Mouse (Mus musculus): ENCODE measurements at regions not wholly inside any gene's neighbourhood (a gene's known extent, or its start where the extent isn't known, plus 50 kb on each side); places are given as distances from the start of the nearest gene placed in this dataset.
A peak's percentile ranks its signal among the peaks of the same experiment; 100 is the strongest.

DNA sequence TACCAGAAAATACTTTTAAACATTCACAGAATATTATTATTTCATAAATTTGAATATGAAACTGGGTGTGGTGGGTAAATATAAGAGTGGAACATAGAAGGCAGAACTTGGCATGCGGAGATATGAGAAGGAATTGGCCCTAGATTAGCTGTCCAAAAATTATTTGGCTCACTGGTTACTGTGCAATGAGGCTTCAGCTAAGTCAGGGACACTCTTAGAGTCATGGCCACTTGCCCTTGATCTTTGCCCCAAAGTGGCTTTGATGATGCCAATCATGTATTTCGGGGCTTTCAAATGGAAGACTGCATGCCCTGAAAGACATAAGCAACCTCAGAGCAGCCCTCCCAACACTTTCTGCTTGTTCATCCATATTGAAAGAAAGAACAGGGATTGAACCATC lies 76.9 kb downstream of the Pxdc1 start:
- no peak overlapping the region for H3K9ac ChIP-seq (ENCODE audit: low read depth, low read length, severe bottlenecking)
- TF ChIP-seq POLR2A (IDR thresholded peaks at IDR 0.05; ENCODE audit: borderline replicate concordance, extremely low read depth, insufficient read depth, insufficient read length) = no peak
- no peaks in the 10 kb centered on the region for H3K9me3 ChIP-seq (ENCODE audit: control insufficient read depth, low read length)
- H3K27me3 ChIP-seq (ENCODE audit: control insufficient read depth, insufficient read depth, low read length) = no peaks in the 10 kb centered on the region
- H3K4me1 ChIP-seq (ENCODE audit: control insufficient read depth, insufficient read depth, low read length) = no peaks in the 10 kb centered on the region
- DNase-seq (ENCODE audit: low spot score) (no peak), ATAC-seq (ENCODE audit: low FRiP score, low read depth) (no peak)
- H3K27ac ChIP-seq (replicated peaks; ENCODE audit: low read depth, low read length) = no peak overlapping the region
- H3K36me3 ChIP-seq (ENCODE audit: control insufficient read depth, insufficient read depth, low read length) = no peaks in the 10 kb centered on the region
- WGBS = 85% methylated on average over 2 of the region's 2 CpGs
- no peak overlapping the region for H3K4me3 ChIP-seq (replicated peaks; ENCODE audit: low read length)
- no peak overlapping the region for H3K4me2 ChIP-seq (replicated peaks; ENCODE audit: low read depth, low read length, severe bottlenecking)

DNA sequence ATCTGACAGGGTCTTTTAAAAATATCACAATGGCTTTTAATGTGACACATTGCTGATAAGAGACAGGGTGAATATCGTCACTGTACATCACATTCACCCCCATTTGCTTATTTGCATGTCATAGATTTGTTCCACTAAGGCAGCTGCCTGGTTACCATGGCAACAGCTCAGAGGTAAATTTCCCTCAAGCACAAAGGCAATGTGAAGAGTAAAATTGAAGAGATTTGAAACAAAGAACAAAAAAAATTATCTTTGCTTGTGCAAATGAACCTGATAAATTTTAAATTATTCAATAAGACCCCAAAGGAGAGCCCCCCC lies 77.3 kb downstream of the Pxdc1 start:
- TF ChIP-seq POLR2A (IDR thresholded peaks at IDR 0.05; ENCODE audit: borderline replicate concordance, extremely low read depth, insufficient read depth, insufficient read length) = no peak
- no peaks in the 10 kb centered on the region for H3K36me3 ChIP-seq (ENCODE audit: control insufficient read depth, insufficient read depth, low read length)
- no peak overlapping the region for H3K27ac ChIP-seq (replicated peaks; ENCODE audit: low read depth, low read length)
- peak; percentile 21 for DNase-seq (ENCODE audit: low spot score)
- no peaks in the 10 kb centered on the region for H3K4me1 ChIP-seq (ENCODE audit: control insufficient read depth, insufficient read depth, low read length)
- no peak overlapping the region for H3K4me2 ChIP-seq (replicated peaks; ENCODE audit: low read depth, low read length, severe bottlenecking)
- H3K27me3 ChIP-seq (ENCODE audit: control insufficient read depth, insufficient read depth, low read length) = no peaks in the 10 kb centered on the region
- no peak overlapping the region for H3K4me3 ChIP-seq (replicated peaks; ENCODE audit: low read length)
- H3K9ac ChIP-seq (ENCODE audit: low read depth, low read length, severe bottlenecking) = no peak overlapping the region
- WGBS = 46% methylated on average over 1 of the region's 1 CpGs
- H3K9me3 ChIP-seq (ENCODE audit: control insufficient read depth, low read length) = no peaks in the 10 kb centered on the region
- no peak for ATAC-seq (ENCODE audit: low FRiP score, low read depth)

DNA sequence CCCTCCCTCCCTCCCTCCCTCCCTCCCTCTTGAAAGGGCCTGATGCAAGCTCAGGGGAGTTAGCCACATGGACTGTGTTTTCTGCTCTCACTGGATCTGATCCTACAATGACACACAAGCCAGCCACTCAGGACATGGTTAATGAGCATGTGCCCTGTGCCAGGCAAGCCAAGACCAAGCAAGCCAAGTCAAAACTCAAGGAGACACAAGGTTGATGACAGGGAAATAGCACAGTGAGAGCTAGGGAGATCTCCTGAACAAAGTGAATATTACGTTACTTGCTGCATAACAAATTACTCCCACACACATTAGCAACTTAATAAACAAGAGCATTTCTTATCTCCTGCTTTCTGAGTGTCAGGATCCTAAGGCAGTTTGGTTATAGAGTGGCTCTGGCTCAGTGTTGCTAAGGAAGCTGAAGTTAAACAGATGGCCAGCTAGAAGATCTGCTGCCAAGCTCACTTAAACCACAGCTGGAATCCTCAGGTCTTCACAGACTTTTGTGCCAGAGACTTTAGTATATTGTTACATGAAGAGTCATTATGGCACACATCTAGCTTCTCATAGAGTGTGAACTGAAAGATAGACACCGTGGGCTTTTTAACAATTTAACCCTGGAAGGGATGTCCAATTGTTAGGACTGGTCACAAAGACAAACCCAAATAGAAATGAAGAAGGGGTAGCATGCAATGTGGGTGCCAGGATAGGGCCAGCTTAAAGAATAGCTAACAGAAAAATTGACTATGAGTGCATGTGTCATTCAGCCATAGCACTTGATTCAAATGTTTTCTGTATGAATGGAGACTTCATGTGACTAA lies 77.9 kb downstream of the Pxdc1 start:
- no peak for TF ChIP-seq POLR2A (IDR thresholded peaks at IDR 0.05; ENCODE audit: borderline replicate concordance, extremely low read depth, insufficient read depth, insufficient read length)
- no peaks in the 10 kb centered on the region for H3K27me3 ChIP-seq (ENCODE audit: control insufficient read depth, insufficient read depth, low read length)
- H3K4me2 ChIP-seq (replicated peaks; ENCODE audit: low read depth, low read length, severe bottlenecking) = no peak overlapping the region
- H3K4me3 ChIP-seq (replicated peaks; ENCODE audit: low read length) = no peak overlapping the region
- no peak overlapping the region for H3K9ac ChIP-seq (ENCODE audit: low read depth, low read length, severe bottlenecking)
- no peaks in the 10 kb centered on the region for H3K36me3 ChIP-seq (ENCODE audit: control insufficient read depth, insufficient read depth, low read length)
- 70% methylated on average over 2 of the region's 2 CpGs for WGBS
- DNase-seq (ENCODE audit: low spot score) (peak; percentile 56), ATAC-seq (ENCODE audit: low FRiP score, low read depth) (0 out of 2 replicates have a peak, but pooled peaks have one; percentile 53)
- H3K4me1 ChIP-seq (ENCODE audit: control insufficient read depth, insufficient read depth, low read length) = no peaks in the 10 kb centered on the region
- H3K9me3 ChIP-seq (ENCODE audit: control insufficient read depth, low read length) = no peaks in the 10 kb centered on the region
- H3K27ac ChIP-seq (replicated peaks; ENCODE audit: low read depth, low read length) = no peak overlapping the region

DNA sequence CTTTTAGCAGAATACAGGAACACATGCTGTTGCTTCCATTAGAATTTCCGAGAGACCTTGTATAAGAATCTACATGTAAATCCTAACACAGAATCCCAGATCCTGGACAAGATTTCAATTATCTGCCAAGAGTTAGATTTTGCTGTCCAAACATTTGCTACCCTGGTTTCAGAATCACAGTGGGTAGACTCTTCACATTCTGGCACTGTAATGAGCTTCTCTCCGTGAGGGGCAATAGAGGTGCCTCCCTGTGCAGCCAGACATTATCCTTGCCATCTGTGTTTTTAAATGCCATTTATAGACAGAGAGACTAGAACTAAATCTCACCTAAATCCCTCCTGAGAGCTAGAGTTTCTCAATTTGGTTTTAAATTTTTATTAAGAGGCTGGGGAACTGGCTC lies 84.0 kb downstream of the Pxdc1 start:
- ATAC-seq (ENCODE audit: low FRiP score, low read depth) (no peak; the same call in 1 of the 2 replicates), DNase-seq (ENCODE audit: low spot score) (no peak)
- Histone ChIP-seq H3K4me2 (replicated peaks; ENCODE audit: low read depth, low read length, severe bottlenecking) (no peak overlapping the region), H3K9ac (ENCODE audit: low read depth, low read length, severe bottlenecking) (no peak overlapping the region), H3K27me3 (ENCODE audit: control insufficient read depth, insufficient read depth, low read length) (no peaks in the 10 kb centered on the region), H3K36me3 (ENCODE audit: control insufficient read depth, insufficient read depth, low read length) (no peaks in the 10 kb centered on the region), H3K4me3 (replicated peaks; ENCODE audit: low read length) (no peak overlapping the region), H3K27ac (replicated peaks; ENCODE audit: low read depth, low read length) (no peak overlapping the region), H3K9me3 (ENCODE audit: control insufficient read depth, low read length) (no peaks in the 10 kb centered on the region), H3K4me1 (ENCODE audit: control insufficient read depth, insufficient read depth, low read length) (no peaks in the 10 kb centered on the region)
- TF ChIP-seq POLR2A (IDR thresholded peaks at IDR 0.05; ENCODE audit: borderline replicate concordance, extremely low read depth, insufficient read depth, insufficient read length) = no peak
- 43% methylated on average over 2 of the region's 2 CpGs for WGBS

DNA sequence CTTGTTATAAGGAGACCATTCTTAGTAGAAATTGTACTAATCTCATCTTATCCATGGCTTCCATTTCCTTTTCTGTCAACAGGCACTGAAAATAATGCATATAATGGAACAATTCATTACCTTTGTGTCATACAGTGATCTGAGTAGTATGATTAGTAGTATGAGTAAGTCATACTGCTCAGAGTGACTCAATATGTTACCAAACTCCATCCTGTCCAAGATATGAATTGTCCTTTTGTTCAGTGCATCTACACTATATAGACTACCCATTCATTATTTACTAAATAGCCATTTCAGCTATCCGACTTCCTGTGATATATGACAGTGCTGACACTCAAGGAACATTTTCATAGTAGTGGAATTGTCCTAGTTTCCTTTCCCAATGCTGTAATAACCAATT lies 86.6 kb downstream of the Pxdc1 start:
- Histone ChIP-seq H3K27ac (replicated peaks; ENCODE audit: low read depth, low read length) (no peak overlapping the region), H3K4me2 (replicated peaks; ENCODE audit: low read depth, low read length, severe bottlenecking) (no peak overlapping the region), H3K9ac (ENCODE audit: low read depth, low read length, severe bottlenecking) (no peak overlapping the region), H3K27me3 (ENCODE audit: control insufficient read depth, insufficient read depth, low read length) (no peaks in the 10 kb centered on the region), H3K4me1 (ENCODE audit: control insufficient read depth, insufficient read depth, low read length) (no peaks in the 10 kb centered on the region), H3K36me3 (ENCODE audit: control insufficient read depth, insufficient read depth, low read length) (no peaks in the 10 kb centered on the region), H3K9me3 (ENCODE audit: control insufficient read depth, low read length) (peaks cover 2% of the 10 kb centered on the region; the same call in 1 of the 2 replicates), H3K4me3 (replicated peaks; ENCODE audit: low read length) (no peak overlapping the region)
- no peak for ATAC-seq (ENCODE audit: low FRiP score, low read depth)
- 91% methylated on average over 1 of the region's 1 CpGs for WGBS
- TF ChIP-seq POLR2A (IDR thresholded peaks at IDR 0.05; ENCODE audit: borderline replicate concordance, extremely low read depth, insufficient read depth, insufficient read length) = no peak
- DNase-seq (ENCODE audit: low spot score) = no peak

Data from limb, embryonic 14.5 days (tissue).